Mouse (Mus musculus): ENCODE measurements around the gene Arhgap29.

GRCm38 (mm10) chr3:121903695-121904094, 48.6 kb upstream of the Arhgap29 start:
- TF ChIP-seq CTCF (conservative IDR thresholded peaks at IDR 0.05; ENCODE audit: low read length) (no peak), POU5F1 (IDR thresholded peaks at IDR 0.05; ENCODE audit: borderline replicate concordance, low read length) (no peak)

Measured in E14TG2a.4 (cell line).